Mouse (Mus musculus): Measurements from ENCODE around the gene Nemp1.

- no peak for TF ChIP-seq HCFC1 (IDR thresholded peaks at IDR 0.05; ENCODE audit: borderline replicate concordance, insufficient read depth, low read length)
- TF ChIP-seq ZC3H11A (IDR thresholded peaks at IDR 0.05; ENCODE audit: borderline replicate concordance, low read depth, low read length), result no peak
Observed at GRCm38 (mm10) chr10:127708850-127709370, 42.2 kb downstream of the Nemp1 start.
